8 mouse cellular contexts compared by ENCODE assay signal in genomic region chr10:41809080-41809770, GRCm38 (mm10). TPM values are rescaled to one million over a fixed set of nuclear protein-coding genes. Genes with fewer than 3 reads are reported as not detected.
DNase-seq lines count a peak whose midpoint lies in the region; ATAC-seq lines count a peak whose summit lies in the region.

No protein-coding gene starts in this region.

- DNase-seq in cerebellum, adult 11-12 months = peak; percentile 91
- no peak for DNase-seq in cerebellum, adult 11 months
- DNase-seq in adrenal gland, postnatal 36 days = peak; percentile 84 to 87
- DNase-seq in layer of hippocampus, adult 9-11 months = peak; percentile 94
- peak; percentile 95 for DNase-seq in lung, postnatal 36 days
- peak; percentile 83 for DNase-seq in skeletal muscle tissue, adult 2 months (ENCODE audit: low read depth, low spot score)

- 3% methylated on average over 25 of the region's 25 CpGs for WGBS in heart, embryonic 16.5 days

- H3K27me3 ChIP-seq in heart, embryonic 16.5 days (ENCODE audit: control insufficient read depth, insufficient read depth, low read length) = no peaks in the 10 kb centered on the region

- H3K4me2 ChIP-seq in heart, embryonic 16.5 days (ENCODE audit: low read depth, low read length) = peak overlapping the region; percentile 93

- H3K9ac ChIP-seq in heart, embryonic 16.5 days (ENCODE audit: low read length) = peak overlapping the region; percentile 91

- peak overlapping the region; percentile 99 for H3K27ac ChIP-seq in heart, embryonic 16.5 days (ENCODE audit: low read length)

- H3K9me3 ChIP-seq in heart, embryonic 16.5 days (replicated peaks; ENCODE audit: control insufficient read depth, low read length) = no peaks in the 10 kb centered on the region

- H3K4me1 ChIP-seq in heart, embryonic 16.5 days (ENCODE audit: control insufficient read depth, insufficient read depth, low read length) = peaks cover 24% of the 10 kb centered on the region

- ATAC-seq in erythroblast, adult 5-6 weeks (replicated peaks; ENCODE audit: low FRiP score, poor library complexity, severe bottlenecking) = peak; percentile 89
- peak; percentile 72 for ATAC-seq in heart, embryonic 16.5 days (replicated peaks; ENCODE audit: extremely low read depth, insufficient read depth, low FRiP score)

- 0 out of 2 replicates have a peak, but pooled peaks cover 2% of the 10 kb centered on the region for H3K36me3 ChIP-seq in heart, embryonic 16.5 days (ENCODE audit: control insufficient read depth, insufficient read depth)

- peak overlapping the region; percentile 80 for H3K4me3 ChIP-seq in heart, embryonic 16.5 days (ENCODE audit: low read length)

RNA-seq across cellular contexts. Expression of gene Cep57l1, which starts 0.4 kb away (rescaled TPM):
- 1 to 10 TPM; 7.2 to 7.3 TPM for total RNA-seq in adrenal gland, postnatal 36 days (2021)
- 11.5 and 12.7 TPM in 2 replicates for total RNA-seq in erythroblast, adult 5-6 weeks (2015; ENCODE audit: low replicate concordance)
- total RNA-seq in erythroblast, adult 5-6 weeks (2017; ENCODE audit: low replicate concordance) = 7.1 and 12.5 TPM in 2 replicates
- 18.8 and 22.6 TPM in 2 replicates for polyA plus RNA-seq in heart, embryonic 16.5 days (2015; fragmentation: Nextera tagmentation; extraction: Ambion mirVana)

RNA-seq across cellular contexts. Expression of gene Sesn1, which starts 0.5 kb away (rescaled TPM):
- 10 to 100 TPM; 19.9 to 22.6 TPM for total RNA-seq in adrenal gland, postnatal 36 days (2021)
- total RNA-seq in erythroblast, adult 5-6 weeks (2015; ENCODE audit: low replicate concordance) = 157 and 167 TPM in 2 replicates
- total RNA-seq in erythroblast, adult 5-6 weeks (2017; ENCODE audit: low replicate concordance) = 112 and 135 TPM in 2 replicates
- polyA plus RNA-seq in heart, embryonic 16.5 days (2015; fragmentation: Nextera tagmentation; extraction: Ambion mirVana) = 40.7 and 45.2 TPM in 2 replicates

Comparison
In these comparisons a context has a peak if more than half of its experiments do, and no peak if none do; other contexts are left out.
1. RNA of gene Sesn1, which starts 0.5 kb away (total RNA-seq): 112 to 167 TPM in erythroblast, adult 5-6 weeks; 19.9 to 22.6 TPM in adrenal gland, postnatal 36 days; every median in the first group is over 4 times any median in the second.